Mouse (Mus musculus): ENCODE results near the gene Paqr8. TPM values are rescaled to one million over a fixed set of nuclear protein-coding genes. Genes with fewer than 3 reads are reported as not detected.

Gene Paqr8
- polyA plus RNA-seq, 1 experiment, result 2.6 TPM

DNA sequence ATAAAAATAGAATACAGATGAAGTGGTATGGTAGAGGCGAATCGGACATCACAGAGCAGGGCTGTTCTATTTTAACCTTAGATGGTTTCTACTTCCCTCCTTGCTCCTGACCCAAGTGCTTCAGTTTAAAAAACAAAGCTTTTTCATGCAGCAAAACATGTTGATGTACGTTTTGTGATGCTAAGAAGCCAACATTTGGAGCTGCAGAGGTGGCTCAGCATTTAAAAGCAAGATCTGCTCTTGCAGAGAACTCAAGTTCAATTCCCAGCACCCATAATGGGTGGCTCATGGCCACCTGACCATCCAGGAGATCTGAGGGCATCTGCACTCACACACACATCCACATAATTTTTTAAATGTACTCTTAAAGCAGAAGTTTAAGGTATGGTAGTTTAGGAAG is 64.5 kb downstream of the Paqr8 start:
- no peaks in the 10 kb centered on the region for H3K27me3 ChIP-seq (replicated peaks; ENCODE audit: control insufficient read depth, insufficient read depth, low read length)
- 80% methylated on average over 3 of the region's 3 CpGs for WGBS
- TF ChIP-seq CTCF (conservative IDR thresholded peaks at IDR 0.05; ENCODE audit: insufficient read depth, insufficient read length, low read depth, low read length) (no peak), POLR2A (IDR thresholded peaks at IDR 0.05; ENCODE audit: low read depth, low read length) (no peak)

DNA sequence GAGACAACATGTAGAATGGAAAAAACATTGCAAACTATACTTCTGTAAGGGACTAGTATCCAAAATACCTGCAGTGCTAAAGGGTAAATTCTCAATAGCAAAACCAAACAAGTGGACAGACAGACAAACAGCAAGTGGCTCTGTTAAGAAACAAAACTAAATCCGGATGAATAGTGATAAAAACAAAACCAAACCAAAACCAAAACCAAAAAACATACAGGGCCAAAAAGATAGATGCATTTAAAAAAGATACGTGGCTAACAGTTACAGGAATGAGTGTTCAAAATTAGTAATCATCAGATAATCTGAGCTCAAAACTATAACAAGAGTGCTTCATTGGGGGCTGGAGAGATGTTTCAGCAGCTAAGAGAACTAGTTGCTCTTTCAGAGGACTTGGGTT is 79.2 kb downstream of the Paqr8 start:
- no peaks in the 10 kb centered on the region for H3K27me3 ChIP-seq (replicated peaks; ENCODE audit: control insufficient read depth, insufficient read depth, low read length)
- TF ChIP-seq CTCF (conservative IDR thresholded peaks at IDR 0.05; ENCODE audit: insufficient read depth, insufficient read length, low read depth, low read length), result no peak
- no peak overlapping the region for H3K4me3 ChIP-seq (ENCODE audit: insufficient read depth, low read depth, low read length)
- H3K36me3 ChIP-seq (ENCODE audit: control insufficient read depth, insufficient read depth, low read length), result no peaks in the 10 kb centered on the region
- H3K27ac ChIP-seq (ENCODE audit: insufficient read depth, low read depth, low read length), result no peak overlapping the region
- WGBS, result 89% methylated on average over 2 of the region's 2 CpGs
- H3K4me1 ChIP-seq (ENCODE audit: control insufficient read depth, insufficient read depth, low read length), result no peaks in the 10 kb centered on the region
- no peak for DNase-seq

More for the DNA sequence above, 64.5 kb downstream of the Paqr8 start:
- no peak overlapping the region for H3K27ac ChIP-seq (ENCODE audit: insufficient read depth, low read depth, low read length)
- H3K36me3 ChIP-seq (ENCODE audit: control insufficient read depth, insufficient read depth, low read length), result no peaks in the 10 kb centered on the region
- H3K4me1 ChIP-seq (ENCODE audit: control insufficient read depth, insufficient read depth, low read length), result 0 out of 2 replicates have a peak, but pooled peaks cover 3% of the 10 kb centered on the region
- H3K4me3 ChIP-seq (ENCODE audit: insufficient read depth, low read depth, low read length), result no peak overlapping the region
- no peak for DNase-seq

GRCm38 (mm10) chr1:20973389-20973788 is 83.0 kb downstream of the Paqr8 start:
- WGBS, result 94% methylated on average over 6 of the region's 6 CpGs

DNA sequence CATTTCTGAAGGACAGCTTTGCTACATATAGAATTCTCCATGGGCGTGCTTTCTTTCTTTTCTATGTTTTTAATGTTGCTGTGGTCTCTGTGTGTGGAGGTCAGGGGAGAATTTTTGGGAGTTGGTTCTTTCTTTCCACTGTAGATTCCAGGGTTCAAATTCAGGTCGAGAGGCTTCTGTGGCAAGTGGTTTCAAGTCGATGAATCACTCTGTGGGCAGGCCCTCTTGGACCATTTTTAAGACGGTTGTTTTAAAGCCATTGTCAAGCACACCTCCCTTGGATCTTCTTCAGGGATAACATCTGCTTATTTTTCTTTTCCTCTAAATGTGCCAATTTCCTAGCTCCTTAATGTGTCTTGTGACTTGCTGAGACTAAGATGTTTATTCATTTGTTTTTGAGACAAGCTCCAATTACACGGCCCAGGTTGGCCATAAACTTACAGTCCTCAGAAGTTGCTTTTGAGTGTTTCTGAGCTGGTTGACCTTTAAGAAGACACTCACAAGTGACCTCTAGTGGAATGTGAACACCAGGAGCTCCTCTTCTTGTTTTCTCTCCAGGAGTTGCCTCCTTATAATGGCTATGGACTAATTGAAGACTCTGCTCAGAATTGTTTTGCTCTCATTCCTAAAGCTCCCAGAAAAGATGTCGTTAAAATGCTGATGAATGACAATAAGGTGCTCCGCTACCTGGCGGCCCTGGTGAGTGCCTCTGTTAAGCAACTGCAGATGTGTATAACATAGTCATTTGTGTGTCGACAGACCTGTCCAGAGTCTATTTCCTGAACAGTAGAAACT is 84.1 kb downstream of the Paqr8 start:
- Histone ChIP-seq H3K4me3 (ENCODE audit: insufficient read depth, low read depth, low read length) (no peak overlapping the region), H3K4me1 (ENCODE audit: control insufficient read depth, insufficient read depth, low read length) (no peaks in the 10 kb centered on the region), H3K27me3 (replicated peaks; ENCODE audit: control insufficient read depth, insufficient read depth, low read length) (no peaks in the 10 kb centered on the region), H3K27ac (ENCODE audit: insufficient read depth, low read depth, low read length) (no peak overlapping the region), H3K36me3 (ENCODE audit: control insufficient read depth, insufficient read depth, low read length) (no peaks in the 10 kb centered on the region)
- no peak for TF ChIP-seq POLR2A (IDR thresholded peaks at IDR 0.05; ENCODE audit: low read depth, low read length)
- TF ChIP-seq CTCF (conservative IDR thresholded peaks at IDR 0.05; ENCODE audit: insufficient read depth, insufficient read length, low read depth, low read length), result no peak
- DNase-seq, result peak; percentile 26
- 58% methylated on average over 9 of the region's 9 CpGs for WGBS

More at GRCm38 (mm10) chr1:20973389-20973788, 83.0 kb downstream of the Paqr8 start:
- Histone ChIP-seq H3K27me3 (replicated peaks; ENCODE audit: control insufficient read depth, insufficient read depth, low read length) (no peaks in the 10 kb centered on the region), H3K4me3 (ENCODE audit: insufficient read depth, low read depth, low read length) (no peak overlapping the region), H3K36me3 (ENCODE audit: control insufficient read depth, insufficient read depth, low read length) (no peaks in the 10 kb centered on the region), H3K27ac (ENCODE audit: insufficient read depth, low read depth, low read length) (no peak overlapping the region), H3K4me1 (ENCODE audit: control insufficient read depth, insufficient read depth, low read length) (no peaks in the 10 kb centered on the region)
- DNase-seq, result no peak
- no peak for TF ChIP-seq POLR2A (IDR thresholded peaks at IDR 0.05; ENCODE audit: low read depth, low read length)
- no peak for TF ChIP-seq CTCF (conservative IDR thresholded peaks at IDR 0.05; ENCODE audit: insufficient read depth, insufficient read length, low read depth, low read length)

DNA sequence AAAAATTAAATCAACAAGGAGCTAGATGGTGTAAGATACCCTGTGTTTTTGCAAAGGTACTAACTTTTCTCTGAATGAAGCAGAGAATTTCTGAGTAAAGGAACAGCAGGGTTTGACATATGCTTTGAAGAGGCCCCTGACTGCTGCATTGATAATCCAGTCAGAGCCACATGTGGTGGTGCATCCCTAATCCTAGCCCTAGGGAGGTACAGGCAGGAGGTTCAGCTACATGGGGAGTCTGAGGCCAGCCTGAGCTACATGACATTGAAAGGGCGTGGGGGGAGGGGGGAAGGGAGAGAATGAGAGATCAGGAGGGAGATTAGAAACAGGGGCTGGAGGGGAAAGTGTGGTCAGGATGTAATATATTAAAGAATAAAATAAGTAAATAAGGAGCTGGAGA is 90.1 kb downstream of the Paqr8 start:
- Histone ChIP-seq H3K27ac (ENCODE audit: insufficient read depth, low read depth, low read length) (no peak overlapping the region), H3K36me3 (ENCODE audit: control insufficient read depth, insufficient read depth, low read length) (no peaks in the 10 kb centered on the region), H3K4me3 (ENCODE audit: insufficient read depth, low read depth, low read length) (no peak overlapping the region), H3K27me3 (replicated peaks; ENCODE audit: control insufficient read depth, insufficient read depth, low read length) (no peaks in the 10 kb centered on the region), H3K4me1 (ENCODE audit: control insufficient read depth, insufficient read depth, low read length) (no peaks in the 10 kb centered on the region)
- no peak for DNase-seq
- TF ChIP-seq CTCF (conservative IDR thresholded peaks at IDR 0.05; ENCODE audit: insufficient read depth, insufficient read length, low read depth, low read length), result no peak
- TF ChIP-seq POLR2A (IDR thresholded peaks at IDR 0.05; ENCODE audit: low read depth, low read length), result no peak
- WGBS, result 86% methylated on average over 1 of the region's 1 CpGs

GRCm38 (mm10) chr1:20981764-20982163 is 91.4 kb downstream of the Paqr8 start:
- DNase-seq, result no peak
- Histone ChIP-seq H3K27ac (ENCODE audit: insufficient read depth, low read depth, low read length) (no peak overlapping the region), H3K36me3 (ENCODE audit: control insufficient read depth, insufficient read depth, low read length) (no peaks in the 10 kb centered on the region), H3K4me1 (ENCODE audit: control insufficient read depth, insufficient read depth, low read length) (no peaks in the 10 kb centered on the region), H3K4me3 (ENCODE audit: insufficient read depth, low read depth, low read length) (no peak overlapping the region), H3K27me3 (replicated peaks; ENCODE audit: control insufficient read depth, insufficient read depth, low read length) (no peaks in the 10 kb centered on the region)
- TF ChIP-seq POLR2A (IDR thresholded peaks at IDR 0.05; ENCODE audit: low read depth, low read length), result no peak
- TF ChIP-seq CTCF (conservative IDR thresholded peaks at IDR 0.05; ENCODE audit: insufficient read depth, insufficient read length, low read depth, low read length), result no peak
- WGBS, result 93% methylated on average over 6 of the region's 6 CpGs

- Histone ChIP-seq H3K27ac (ENCODE audit: insufficient read depth, low read depth, low read length) (no peak overlapping the region), H3K27me3 (replicated peaks; ENCODE audit: control insufficient read depth, insufficient read depth, low read length) (no peaks in the 10 kb centered on the region), H3K36me3 (ENCODE audit: control insufficient read depth, insufficient read depth, low read length) (no peaks in the 10 kb centered on the region), H3K4me1 (ENCODE audit: control insufficient read depth, insufficient read depth, low read length) (no peaks in the 10 kb centered on the region), H3K4me3 (ENCODE audit: insufficient read depth, low read depth, low read length) (no peak overlapping the region)
- 71% methylated on average over 2 of the region's 2 CpGs for WGBS
- no peak for DNase-seq
- TF ChIP-seq CTCF (conservative IDR thresholded peaks at IDR 0.05; ENCODE audit: insufficient read depth, insufficient read length, low read depth, low read length) (0 out of 2 replicates have a peak, but pooled peaks have one; percentile 3), POLR2A (IDR thresholded peaks at IDR 0.05; ENCODE audit: low read depth, low read length) (no peak)
Measured at GRCm38 (mm10) chr1:20984103-20984502, 93.7 kb downstream of the Paqr8 start.

All from kidney, adult 2 months (tissue).